Mouse (Mus musculus) gastrocnemius, postnatal 36 days (tissue): Measurements from ENCODE around the gene Dctn1. TPM values are rescaled to one million over a fixed set of nuclear protein-coding genes. Genes with fewer than 3 reads are reported as not detected.
A peak's percentile ranks its signal among the peaks of the same experiment; 100 is the strongest.

Experiments
- DNase-seq, 2 experiments: peaks; one replicate each; pipeline ENCODE4 v3.0.0; 2022
- intact Hi-C: fragments of 180-260 bp; cut with DNase I; formaldehyde crosslinking; loops from one replicate; pipeline ENCODE4 v1.15.1; 2025
- total RNA-seq, 2 experiments: library from RNA; stranded (reverse); gene quantifications; 2 replicates each; pipeline ENCODE4 v1.2.3; 2021

The Dctn1 gene
- total RNA-seq, 2 experiments from 2014 or later: 128 to 135 TPM

DNA sequence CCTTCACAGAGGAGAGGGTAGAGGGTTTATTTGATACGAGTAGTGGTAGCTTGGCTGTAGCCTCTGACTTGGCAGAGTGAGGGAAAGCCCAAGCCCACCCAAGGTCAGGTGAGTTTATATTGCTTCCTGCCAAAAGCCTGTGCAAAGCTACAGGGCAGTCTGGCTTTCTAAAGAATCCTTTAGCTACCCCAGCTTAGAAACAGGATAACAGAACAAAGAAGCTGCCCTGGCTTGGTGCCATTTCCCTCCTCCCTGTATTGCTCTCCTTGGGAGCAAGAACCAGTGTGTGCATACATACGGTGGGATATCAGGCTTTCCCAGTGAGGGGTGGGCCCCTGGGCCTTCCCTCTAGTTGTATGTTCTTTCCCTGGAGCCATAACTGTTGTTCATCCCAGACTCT lies 44.8 kb downstream of the Dctn1 start:
- DNase-seq: no peak
- intact Hi-C loops: loop anchor here (5.0 kb wide), 1 partner anchor 67 kb away; no protein-coding TSS in a partner anchor

DNA sequence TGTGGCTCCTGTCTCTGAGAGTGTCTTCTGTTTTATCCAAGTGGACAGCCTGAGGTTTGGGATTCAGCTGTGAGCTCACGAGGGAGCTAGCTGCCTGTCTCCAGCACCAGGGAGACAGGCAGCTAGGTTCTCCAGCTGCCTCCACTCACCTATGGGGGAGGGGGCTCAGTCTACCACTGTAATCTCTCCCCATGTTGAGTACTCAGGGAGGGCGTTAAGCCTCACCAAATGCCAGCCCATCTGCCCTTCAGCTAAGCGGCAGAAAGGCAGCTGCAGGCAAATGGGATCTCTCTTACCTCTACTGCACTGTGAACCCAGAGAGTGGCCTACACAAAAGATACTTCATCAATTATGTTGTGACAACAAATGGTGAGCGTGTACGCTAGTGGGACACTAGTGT lies 45.8 kb downstream of the Dctn1 start:
- no peak for DNase-seq
- intact Hi-C loops: loop anchor here (5.0 kb wide), 1 partner anchor 66 kb away; no protein-coding TSS in a partner anchor

DNA sequence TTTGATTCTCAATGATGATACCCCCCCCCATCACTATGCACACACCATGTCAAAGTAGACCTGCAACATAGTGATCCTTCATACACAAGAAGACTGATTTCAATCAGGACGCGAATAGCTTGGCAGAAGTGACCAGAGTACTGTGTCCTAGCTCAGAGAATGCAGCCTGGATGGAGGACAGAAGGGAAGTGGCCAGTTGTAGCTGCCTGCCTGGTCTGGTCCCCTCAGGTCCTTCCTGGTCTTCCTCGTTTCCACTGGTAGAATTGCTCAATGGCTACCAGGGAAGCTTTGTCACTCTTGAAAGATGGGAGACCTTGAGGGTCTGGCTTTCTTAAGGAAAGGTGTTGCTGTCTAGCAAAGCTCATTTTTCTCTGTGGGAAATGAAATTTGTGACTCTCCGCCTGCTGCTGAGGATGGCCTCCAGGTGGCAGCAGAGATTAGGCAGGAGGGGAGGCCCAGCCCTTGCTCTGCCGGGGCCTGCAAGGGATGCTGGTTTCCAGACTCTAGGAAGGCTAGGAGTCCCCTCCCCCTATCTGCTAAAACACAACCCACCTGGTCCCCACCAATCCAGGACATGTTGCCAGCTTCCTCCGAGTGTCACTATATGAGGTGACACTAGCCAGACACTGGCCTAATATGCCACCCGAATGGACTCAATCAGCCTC lies 49.4 kb downstream of the Dctn1 start:
- DNase-seq: peak in 1 of 2 experiments; percentile 46
- intact Hi-C loops: no loop called here

DNA sequence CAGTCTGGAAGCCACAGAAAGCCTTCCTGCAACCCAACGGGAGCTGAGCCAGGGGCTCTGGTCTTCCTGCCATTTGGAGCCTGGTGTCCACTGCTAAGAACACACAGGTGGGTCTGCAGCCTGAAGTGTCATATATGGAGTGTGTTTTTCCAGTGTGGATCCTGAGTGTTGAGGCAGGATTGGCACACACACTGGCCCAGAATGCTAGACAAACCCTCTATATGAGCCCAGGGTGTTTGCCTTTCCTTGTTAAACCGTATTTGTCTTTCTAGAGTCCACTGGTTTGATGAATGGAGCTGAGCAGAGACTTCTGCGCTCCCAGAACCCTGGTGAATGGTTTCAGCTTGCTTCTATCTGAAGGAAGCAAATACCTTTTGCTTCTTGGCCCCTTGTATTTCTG lies 54.1 kb downstream of the Dctn1 start, which contains the start of gene Slc4a5:
TSS of gene Slc4a5 (plus strand) at position 15 of the 400 bp plus-strand sequence.
- DNase-seq: no peak
- intact Hi-C loops: no loop called here

DNA sequence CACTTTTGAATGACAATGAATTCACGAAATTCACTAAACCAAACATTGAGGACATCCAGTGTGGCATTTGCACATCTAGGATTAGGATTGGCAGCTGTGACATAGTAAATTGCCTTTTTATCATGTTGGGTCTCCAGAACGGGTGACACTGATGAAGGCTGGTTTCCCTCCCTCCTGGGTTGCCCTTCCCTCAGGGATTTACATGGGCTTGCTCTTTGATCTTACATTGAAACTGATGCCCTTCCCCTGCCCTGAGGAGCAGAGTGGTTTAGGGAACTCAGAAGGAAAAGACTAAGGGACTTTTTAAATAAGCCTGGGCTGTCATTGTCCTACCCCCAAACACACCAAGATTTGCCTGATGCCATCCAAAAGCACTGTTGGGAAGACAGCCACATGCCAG lies 65.8 kb downstream of the Dctn1 start:
- no peak for DNase-seq
- intact Hi-C loops: no loop called here

DNA sequence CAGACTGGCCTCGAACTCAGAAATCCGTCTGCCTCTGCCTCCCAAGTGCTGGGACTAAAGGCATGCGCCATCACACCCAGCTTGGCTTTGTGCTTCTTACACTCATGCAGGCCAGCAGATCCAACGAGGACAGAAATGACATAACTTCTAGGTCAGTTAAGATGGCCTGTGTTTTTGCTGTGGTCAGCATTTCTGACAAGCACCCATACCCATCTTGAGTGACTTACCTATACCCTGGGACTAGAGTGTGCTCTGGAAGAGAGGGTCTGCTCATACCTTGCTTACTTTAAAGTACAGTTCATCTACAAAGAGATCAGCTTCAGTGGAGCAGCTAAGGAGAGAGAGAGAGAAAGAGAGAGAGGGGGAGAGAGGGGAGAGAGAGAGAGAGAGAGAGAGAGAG lies 67.6 kb downstream of the Dctn1 start:
- no peak for DNase-seq
- intact Hi-C loops: no loop called here

DNA sequence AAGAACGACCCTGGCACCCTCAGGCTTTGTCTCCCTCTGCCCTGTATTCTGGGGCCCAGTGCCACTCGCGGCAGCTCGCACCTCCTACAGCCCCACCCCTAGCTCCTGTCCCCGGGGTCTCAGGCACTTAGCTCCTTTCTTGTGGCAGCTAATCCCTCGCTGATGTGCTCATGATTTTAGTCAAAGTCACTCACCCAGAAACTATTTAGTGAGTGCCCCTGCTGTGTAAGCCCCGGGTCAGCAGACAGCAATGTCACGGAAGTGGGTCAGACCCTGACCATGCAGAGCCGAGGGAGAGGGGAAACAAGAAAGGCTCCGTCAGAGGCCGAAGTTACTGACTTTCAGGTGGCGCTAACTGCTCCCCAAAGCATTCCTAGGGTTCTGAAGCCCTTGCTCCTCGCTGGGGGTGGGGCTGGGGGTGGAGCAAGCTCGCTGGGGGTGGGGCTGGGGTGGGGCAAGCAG lies 68.6 kb downstream of the Dctn1 start:
- intact Hi-C loops: no loop called here

DNA sequence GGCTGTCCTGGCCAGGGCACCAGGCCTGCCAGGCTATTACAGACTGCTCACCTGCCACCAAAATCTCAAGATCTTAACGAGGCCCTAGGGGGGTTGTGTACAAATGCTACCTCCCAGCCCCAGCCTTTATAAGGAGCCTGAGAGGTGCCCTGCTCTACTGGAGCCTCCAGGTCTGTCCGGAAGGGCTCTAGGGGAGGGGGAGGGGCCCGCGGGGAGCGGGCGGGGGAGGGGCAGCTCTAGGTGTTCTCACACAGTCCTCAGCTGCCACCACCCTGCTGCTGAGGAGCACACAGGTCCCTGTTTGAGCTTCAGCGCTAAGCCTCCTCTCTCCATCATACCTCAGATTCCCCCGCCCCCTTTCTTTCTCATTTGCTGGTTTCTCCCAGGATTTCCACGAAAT lies 71.4 kb downstream of the Dctn1 start:
- intact Hi-C loops: no loop called here

More for the DNA sequence above, 68.6 kb downstream of the Dctn1 start:
- DNase-seq: no peak

DNA sequence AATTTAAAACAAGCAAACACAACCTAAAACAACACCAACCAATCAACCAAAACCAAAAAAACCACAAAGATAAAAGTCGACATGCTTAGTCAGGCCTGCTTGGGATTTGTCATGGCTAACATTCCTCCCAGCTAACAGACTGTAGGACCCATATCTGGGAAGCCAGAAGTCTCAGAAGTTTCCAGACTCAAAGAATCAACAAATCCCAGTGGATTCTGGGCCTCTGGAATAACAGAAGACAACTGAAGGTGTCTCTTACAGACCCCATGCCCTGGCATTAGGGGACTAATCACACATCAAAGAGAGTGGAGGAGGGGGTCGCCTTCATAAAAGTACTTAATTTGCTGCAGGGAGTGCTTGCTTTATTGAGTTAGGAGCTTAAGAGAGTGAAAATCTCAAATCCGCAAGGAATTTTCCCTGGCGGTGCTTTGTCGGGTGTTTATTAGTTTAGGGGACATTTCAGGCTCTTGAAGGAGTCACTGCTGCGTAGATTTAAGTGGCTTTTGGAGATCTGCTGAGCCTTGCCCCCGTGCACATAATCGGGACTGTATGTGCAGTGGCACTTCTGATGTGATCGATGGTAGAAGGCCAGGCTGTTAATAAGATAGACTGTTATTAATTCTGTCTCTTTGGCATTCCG lies 78.8 kb downstream of the Dctn1 start:
- no peak for DNase-seq
- intact Hi-C loops: no loop called here

More for the DNA sequence above, 71.4 kb downstream of the Dctn1 start:
- DNase-seq: no peak

DNA sequence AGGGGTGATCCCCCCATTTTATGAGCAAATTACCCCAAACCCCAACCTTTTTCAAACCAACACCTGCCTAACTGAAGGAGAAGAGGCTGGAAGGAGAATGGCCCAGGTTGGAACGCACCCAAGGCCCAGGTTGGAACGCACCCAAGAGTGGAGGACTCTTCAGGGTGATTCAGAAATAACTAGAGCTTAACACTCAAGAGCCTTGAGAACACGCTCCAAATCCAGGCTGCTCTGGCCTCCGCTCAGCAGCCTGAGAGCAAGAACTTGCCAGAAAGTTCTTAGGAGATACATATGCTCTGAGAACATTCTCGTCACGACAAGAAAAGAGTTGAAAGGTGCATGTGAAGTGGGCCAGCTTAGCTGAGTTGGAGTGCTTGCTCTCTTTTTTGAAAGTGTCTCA lies 79.4 kb downstream of the Dctn1 start:
- intact Hi-C loops: no loop called here
- DNase-seq: peak in 1 of 2 experiments; percentile 17

DNA sequence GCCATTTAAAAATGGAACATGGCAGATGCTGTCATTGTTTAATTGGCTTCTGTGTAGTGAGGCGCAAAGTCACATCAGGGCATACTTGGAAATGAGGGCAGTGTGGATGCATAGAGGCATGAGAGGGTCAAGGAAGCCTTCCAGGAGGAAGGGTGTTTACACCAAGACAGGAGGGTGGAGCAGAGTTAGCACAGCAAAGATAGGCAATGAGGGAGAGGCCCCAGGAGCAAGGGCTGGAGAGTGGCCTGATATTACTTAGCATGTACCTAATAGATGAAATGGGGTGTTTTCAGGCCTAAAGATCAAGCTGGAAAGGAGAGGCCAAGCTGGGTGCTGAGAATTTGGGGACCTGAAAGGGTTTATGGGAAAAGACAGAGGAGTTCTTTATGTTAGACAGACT lies 80.3 kb downstream of the Dctn1 start:
- DNase-seq: no peak
- intact Hi-C loops: no loop called here

DNA sequence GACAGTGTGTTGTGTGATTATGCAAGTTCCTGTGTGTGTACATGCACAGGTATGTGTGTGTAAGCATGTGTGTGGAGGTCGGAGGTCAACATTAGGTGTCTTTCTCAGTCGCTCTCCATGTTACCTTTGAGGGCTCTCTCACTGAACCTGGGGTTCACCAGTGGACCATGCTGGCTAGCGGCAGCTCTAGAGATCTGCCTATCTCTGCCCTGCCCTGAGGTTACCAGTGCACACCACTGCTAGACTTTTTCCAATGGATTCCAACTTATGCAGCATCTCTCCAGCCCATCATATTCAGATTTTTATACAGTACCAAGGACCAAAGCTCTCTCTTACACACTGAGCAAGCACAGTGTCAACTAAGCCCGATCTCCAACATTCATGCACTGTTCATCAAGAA lies 81.0 kb downstream of the Dctn1 start:
- intact Hi-C loops: no loop called here
- no peak for DNase-seq

DNA sequence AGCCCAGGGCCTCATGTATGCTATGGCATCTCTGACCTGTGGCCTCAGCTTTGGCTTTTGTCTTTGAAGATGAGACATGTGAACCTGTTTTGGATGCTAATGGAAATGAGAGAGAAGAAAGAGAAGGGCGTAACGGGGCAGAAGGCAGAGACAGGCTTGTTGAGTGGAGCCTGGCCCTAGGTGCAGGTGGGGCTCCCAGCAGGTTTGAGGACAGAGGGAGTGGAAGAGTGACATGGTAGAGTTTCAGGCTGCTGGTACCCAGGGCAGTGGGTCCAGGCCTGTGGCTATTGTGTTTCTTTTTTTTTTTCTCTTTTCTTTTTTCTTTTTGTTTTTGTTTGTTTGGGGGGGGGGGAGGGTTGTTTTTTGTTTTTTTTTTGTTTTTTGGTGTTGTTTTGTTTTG lies 81.4 kb downstream of the Dctn1 start:
- no peak for DNase-seq
- intact Hi-C loops: no loop called here

Other genes with a start within 250 kb of the Dctn1 start
- gene Sema4f, start 226.2 kb upstream of the Dctn1 start, total RNA-seq: under 1 TPM; 0.10 to 0.15 TPM
- not detected for gene M1ap, start 219.0 kb upstream of the Dctn1 start, total RNA-seq
- 1 to 10 TPM; 2.4 to 2.5 TPM for gene Dok1, start 132.4 kb upstream of the Dctn1 start, total RNA-seq
- gene Loxl3, start 131.7 kb upstream of the Dctn1 start, total RNA-seq: 1 to 10 TPM; 2.9 to 3.1 TPM
- 10 to 100 TPM; 82.8 to 88.8 TPM for gene Aup1, start 111.4 kb upstream of the Dctn1 start, total RNA-seq
- 10 to 100 TPM; 16.7 to 18.3 TPM for gene Htra2, start 110.6 kb upstream of the Dctn1 start, total RNA-seq
- gene Dqx1, start 108.1 kb upstream of the Dctn1 start, total RNA-seq: under 1 TPM; 0.26 to 0.32 TPM
- gene Tlx2, start 95.6 kb upstream of the Dctn1 start, total RNA-seq: not detected
- 1 to 10 TPM; 4.5 to 7.4 TPM for gene Pcgf1, start 88.1 kb upstream of the Dctn1 start, total RNA-seq
- under 1 TPM in 1 of 2 experiments, not detected in 1; 0.56 TPM for gene Lbx2, start 79.6 kb upstream of the Dctn1 start, total RNA-seq
- 1 to 10 TPM; 1.2 to 3.1 TPM for gene Ccdc142, start 64.3 kb upstream of the Dctn1 start, total RNA-seq
- 1 to 10 TPM in 1 of 2 experiments, under 1 TPM in 1; 0.69 to 1.0 TPM for gene Gm42688, start 64.3 kb upstream of the Dctn1 start, total RNA-seq
- 100 to 1,000 TPM in 1 of 2 experiments, 10 to 100 TPM in 1; 91.0 to 103 TPM for gene Mrpl53, start 56.9 kb upstream of the Dctn1 start, total RNA-seq
- 1 to 10 TPM; 4.4 to 4.5 TPM for gene Mogs, start 50.4 kb upstream of the Dctn1 start, total RNA-seq
- gene Wbp1, start 44.4 kb upstream of the Dctn1 start, total RNA-seq: 10 to 100 TPM; 35.4 to 35.8 TPM
- gene Ino80b, start 40.5 kb upstream of the Dctn1 start, total RNA-seq: 10 to 100 TPM; 14.3 to 14.5 TPM
- gene Rtkn, start 30.5 kb upstream of the Dctn1 start, total RNA-seq: 10 to 100 TPM; 11.3 to 13.8 TPM
- 1 to 10 TPM in 1 of 2 experiments, under 1 TPM in 1; 0.92 to 1.3 TPM for gene Wdr54, start 9.5 kb upstream of the Dctn1 start, total RNA-seq
- gene 1700003E16Rik, start 9.5 kb upstream of the Dctn1 start, total RNA-seq: under 1 TPM in 1 of 2 experiments, not detected in 1; 0.13 TPM
- gene Slc4a5, start 53.9 kb downstream of the Dctn1 start, total RNA-seq: not detected
- 1 to 10 TPM; 4.3 to 8.2 TPM for gene Mthfd2, start 160.0 kb downstream of the Dctn1 start, total RNA-seq
- 1 to 10 TPM; 9.5 to 9.8 TPM for gene Mob1a, start 160.1 kb downstream of the Dctn1 start, total RNA-seq
- 100 to 1,000 TPM; 223 to 243 TPM for gene Bola3, start 183.2 kb downstream of the Dctn1 start, total RNA-seq